Mouse (Mus musculus) megakaryocyte-erythroid progenitor cell, adult 5-6 weeks (primary cell): ENCODE results near the gene Sorcs1. TPM values are rescaled to one million over a fixed set of nuclear protein-coding genes. Genes with fewer than 3 reads are reported as not detected.

Experiments used
- ATAC-seq: replicated peaks from 2 replicates; pipeline ENCODE4 v1.8.0; 2016; ENCODE audit warnings: mild to moderate bottlenecking, inconsistent platforms; ENCODE audit not compliant: severe bottlenecking, poor library complexity, low FRiP score, low TSS enrichment
- total RNA-seq, 2 experiments: library from RNA; stranded (forward) in 1 of 2; stranded (reverse) in 1 of 2; fragments of 200-1000, 215-1000 nt in 1 of 2; fragments of >200 nt in 1 of 2; fragmentation: Nextera tagmentation in 1 of 2; gene quantifications; 2 replicates each; pipeline ENCODE4 v1.2.3; 2014 to 2017

Gene Sorcs1
- total RNA-seq, 2 experiments from 2014 or later = not detected

GRCm38 (mm10) chr19:50457275-50457892 lies 221.1 kb downstream of the Sorcs1 start:
- ATAC-seq = no peak

DNA sequence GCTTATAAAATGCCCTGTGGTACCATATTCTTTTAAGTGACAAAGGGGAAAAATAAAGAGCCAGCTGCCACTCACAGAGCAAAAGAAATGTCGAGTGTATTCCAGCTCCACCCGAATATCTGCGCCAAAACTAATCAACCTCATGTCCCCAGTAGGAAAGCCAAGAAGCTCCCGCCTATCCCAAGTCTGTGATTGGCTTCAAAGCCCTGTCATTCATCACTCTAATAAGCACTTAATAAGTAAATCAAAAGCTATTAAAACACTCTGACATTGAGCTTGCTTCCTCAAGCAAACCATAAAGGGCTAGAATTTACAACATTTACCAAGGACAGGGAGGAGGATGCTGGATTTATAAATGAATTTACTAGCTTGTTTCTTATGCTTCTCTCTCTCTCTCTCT lies 237.3 kb downstream of the Sorcs1 start:
- ATAC-seq = no peak

DNA sequence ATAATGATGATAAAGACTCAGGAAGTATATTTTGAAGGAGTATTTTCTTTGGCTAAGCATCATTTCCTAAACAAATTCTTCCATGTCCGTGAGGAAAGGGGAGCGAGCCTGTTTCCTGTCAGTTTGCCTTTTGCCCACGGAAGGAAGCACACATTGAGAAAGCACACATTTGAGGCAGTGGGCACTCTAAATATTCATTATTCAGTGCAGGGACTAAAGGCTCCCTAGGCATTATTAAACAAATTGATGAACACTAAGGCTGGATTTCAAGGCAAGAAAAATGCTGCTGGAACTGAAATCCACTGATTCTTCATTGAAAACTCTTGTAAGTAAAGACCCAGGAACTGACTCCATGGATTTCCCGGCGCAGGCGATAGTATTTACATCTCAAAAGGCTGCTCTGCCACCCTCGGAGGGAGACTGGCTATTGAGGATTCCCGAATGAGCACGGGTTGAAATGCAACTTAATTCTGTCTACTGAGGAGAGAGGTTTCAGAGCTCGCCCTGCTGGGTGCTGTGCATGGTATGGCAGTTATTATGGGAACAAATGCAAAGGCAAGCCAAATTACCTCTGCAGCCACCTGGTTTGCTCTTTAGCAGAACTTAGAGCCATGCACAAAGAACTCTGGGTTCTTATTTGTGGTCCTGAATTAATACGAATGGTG lies 238.1 kb downstream of the Sorcs1 start:
- no peak for ATAC-seq

- ATAC-seq = no peak
Measured at GRCm38 (mm10) chr19:50439464-50439881, 239.0 kb downstream of the Sorcs1 start.

DNA sequence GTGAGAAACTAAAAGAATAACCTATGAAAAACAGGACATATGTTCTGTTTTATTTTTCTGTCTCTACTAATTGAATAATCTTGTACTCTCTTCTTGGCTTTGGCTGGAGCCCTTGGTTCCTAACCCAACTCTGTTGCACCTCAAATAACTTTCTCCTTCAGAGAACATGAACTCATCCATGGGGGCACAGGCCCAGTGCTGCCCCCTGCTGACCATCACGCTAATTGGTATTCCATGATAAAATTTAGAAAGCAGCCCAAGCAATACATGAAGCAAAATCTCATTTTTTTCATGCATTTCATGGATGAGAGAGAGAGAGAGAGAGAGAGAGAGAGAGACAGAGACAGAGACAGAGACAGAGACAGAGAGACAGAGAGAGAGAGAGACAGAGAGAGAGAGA lies 255.5 kb downstream of the Sorcs1 start:
- ATAC-seq = no peak

GRCm38 (mm10) chr19:50418962-50419720 lies 259.3 kb downstream of the Sorcs1 start:
- no peak for ATAC-seq

DNA sequence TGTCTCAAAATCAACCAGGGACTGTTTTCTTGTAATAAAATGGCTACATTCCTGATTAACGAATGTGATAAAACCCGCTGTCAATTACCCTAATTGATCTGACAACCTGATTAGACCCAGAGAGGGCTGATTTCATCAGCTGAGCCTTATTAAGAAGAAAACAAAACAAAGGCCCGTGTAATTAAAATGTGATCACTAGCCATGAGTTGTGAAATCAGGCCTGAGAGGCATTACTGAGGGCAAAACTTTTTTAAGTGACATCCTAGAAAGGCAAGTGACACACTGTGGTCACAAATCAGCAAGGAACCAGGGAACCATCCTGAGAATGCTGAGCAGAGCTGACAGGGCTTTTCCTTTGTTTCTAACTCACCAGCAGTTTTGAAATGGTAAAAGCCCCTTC lies 267.9 kb downstream of the Sorcs1 start:
- no peak for ATAC-seq

DNA sequence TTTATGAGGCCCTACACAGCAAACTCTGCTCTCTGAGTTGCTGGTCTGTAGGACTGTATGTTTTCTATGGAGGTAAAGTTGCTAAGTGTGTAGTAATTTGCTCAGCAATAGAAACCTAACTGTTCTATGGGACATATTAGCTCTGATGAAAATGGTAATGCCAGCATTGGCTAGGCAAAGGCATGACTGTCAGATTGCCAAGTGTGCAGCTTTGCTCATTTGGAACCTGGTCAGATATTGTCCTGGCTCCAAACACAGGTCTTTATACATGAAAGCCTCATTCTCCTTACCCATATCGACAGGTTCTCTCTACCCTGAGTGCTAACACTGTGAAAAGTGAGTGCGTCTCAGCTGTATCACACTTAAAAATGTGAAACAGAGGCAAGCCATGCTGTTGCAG lies 280.1 kb downstream of the Sorcs1 start:
- ATAC-seq = no peak

GRCm38 (mm10) chr19:50395731-50396130 lies 282.7 kb downstream of the Sorcs1 start:
- no peak for ATAC-seq

DNA sequence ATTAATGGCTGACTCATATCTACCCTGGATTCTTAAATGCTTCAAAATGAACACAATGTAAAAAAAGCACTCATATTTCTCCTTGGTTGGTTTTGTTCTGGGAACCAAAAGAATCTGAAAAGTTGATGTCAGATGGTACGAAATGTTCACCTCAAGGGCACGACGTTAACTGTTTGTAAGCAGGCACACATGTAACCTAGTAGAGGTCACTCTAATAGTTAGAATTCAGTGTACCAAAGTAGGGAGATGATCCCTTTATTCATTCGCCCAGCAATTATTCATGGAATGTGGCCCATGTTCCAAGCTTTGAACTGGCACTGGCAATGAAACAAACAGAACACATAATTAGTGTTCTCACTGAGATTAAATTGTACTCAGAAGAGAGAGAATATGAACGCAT lies 284.3 kb downstream of the Sorcs1 start:
- no peak for ATAC-seq

GRCm38 (mm10) chr19:50389925-50390552 lies 288.4 kb downstream of the Sorcs1 start:
- ATAC-seq = no peak

- no peak for ATAC-seq
Measured at GRCm38 (mm10) chr19:50378901-50379300, 299.5 kb downstream of the Sorcs1 start.

DNA sequence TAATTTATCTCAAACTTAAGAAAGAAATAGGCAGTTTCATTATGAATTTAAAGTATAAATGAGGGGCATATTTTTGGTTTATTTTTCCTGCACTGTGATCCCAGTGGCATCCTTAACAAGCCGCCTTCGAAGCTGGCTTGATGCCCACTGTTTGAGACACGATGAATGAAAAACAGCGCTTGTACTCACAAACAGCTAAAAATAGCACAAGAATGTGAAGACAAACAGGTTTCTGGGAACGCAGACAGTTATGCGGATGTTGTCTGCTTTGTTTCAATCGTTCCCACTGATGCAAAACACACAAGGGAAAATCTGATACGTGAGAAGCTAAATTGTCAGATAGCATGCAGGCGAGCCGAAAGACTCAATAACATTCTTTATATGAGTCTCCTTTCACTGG lies 303.7 kb downstream of the Sorcs1 start:
- ATAC-seq = no peak

DNA sequence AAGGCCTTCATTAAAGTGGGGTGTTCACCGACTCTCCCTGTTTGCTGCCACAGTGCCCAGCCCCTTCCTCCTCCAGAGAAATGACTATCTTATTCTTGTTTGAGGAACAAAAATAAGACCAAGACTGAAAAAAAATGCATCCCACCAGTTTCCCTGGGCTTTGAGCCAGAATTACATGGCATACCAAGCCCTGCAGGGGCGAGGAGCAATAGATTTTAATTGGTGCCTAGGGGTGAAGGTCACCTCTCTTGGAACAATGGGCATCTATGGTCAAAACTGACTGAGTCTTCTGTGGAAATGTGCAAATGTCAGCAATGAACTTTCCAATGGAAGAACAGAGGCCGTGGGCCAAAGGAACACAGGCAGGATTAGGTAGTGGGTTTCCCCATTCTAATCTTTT lies 312.0 kb downstream of the Sorcs1 start:
- no peak for ATAC-seq

DNA sequence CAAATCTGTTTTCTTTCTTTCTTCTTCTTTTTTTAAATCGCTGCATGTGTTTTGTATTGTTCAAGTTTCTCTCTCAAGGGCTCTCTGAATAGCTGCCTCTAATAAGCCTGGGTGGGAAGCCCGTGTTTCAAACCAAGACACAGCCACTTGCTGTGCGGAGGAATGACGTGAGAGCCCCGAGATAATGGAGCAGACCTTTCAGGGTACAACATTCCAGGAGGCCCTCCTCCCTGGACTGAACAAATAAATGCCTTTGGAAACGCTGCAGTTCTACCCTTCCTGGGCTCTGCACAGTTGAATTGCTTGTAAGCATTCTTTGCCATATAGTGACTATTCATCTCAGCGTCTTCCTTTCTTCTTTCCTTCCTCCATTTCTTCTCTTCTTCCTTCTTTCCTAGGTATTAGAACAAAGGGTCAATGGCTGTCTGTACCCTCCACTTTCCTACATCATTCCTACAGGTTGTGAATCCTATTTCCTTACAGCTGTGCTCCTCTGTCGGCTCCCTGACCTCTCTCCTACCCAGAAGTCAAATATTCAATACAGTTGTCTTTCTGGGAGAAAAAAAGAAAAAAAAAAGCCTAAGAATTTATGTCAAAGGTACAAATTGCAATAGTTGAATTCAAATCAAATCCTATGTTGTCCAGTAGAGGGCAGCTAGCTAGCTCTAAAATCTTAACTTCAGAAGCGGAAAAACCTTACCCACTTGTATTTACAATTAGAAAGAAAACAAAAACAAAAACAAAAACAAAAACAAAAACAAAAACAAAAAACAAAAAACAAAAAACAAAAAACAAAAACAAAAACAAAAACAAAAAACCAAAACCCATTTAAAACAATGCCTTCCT lies 315.6 kb downstream of the Sorcs1 start:
- ATAC-seq = no peak

GRCm38 (mm10) chr19:50358561-50358960 lies 319.9 kb downstream of the Sorcs1 start:
- ATAC-seq = no peak

GRCm38 (mm10) chr19:50339211-50339610 lies 339.2 kb downstream of the Sorcs1 start:
- ATAC-seq = no peak

DNA sequence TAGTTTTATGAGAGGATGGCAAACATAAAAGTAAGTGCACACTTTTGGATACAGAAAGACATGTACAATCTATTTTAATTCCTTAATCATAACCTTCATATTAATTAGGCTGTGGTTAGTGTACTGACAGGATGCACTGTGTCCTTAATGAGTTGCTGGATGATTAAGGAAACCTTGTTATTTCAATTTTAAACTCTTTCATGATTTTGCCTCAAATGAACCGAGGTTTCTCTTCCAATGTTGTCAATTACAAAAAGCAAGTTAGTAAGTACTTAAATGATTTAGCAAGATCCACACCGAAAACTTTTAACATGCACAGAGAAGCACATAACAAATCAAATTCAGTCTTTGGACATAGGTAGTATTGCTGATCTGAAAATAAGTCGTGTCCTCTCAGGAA lies 341.7 kb downstream of the Sorcs1 start:
- no peak for ATAC-seq

- no peak for ATAC-seq
Measured at GRCm38 (mm10) chr19:50331136-50331535, 347.3 kb downstream of the Sorcs1 start.
